Mouse (Mus musculus): ENCODE measurements at regions not wholly inside any gene's neighbourhood (a gene's known extent, or its start where the extent isn't known, plus 50 kb on each side); places are given as distances from the start of the nearest gene placed in this dataset.

- TF ChIP-seq CTCF (IDR thresholded peaks at IDR 0.05; ENCODE audit: control insufficient read depth, insufficient read depth, low read length) (no peak), POLR2A (IDR thresholded peaks at IDR 0.05; ENCODE audit: borderline replicate concordance, control insufficient read depth, low read depth, low read length) (no peak)
Observed at GRCm38 (mm10) chr8:25455644-25456043, 631.5 kb upstream of the Adam5 start.
